Mouse (Mus musculus) midbrain, postnatal 0 days (tissue): ENCODE measurements around the gene Tmem115. TPM values are rescaled to one million over a fixed set of nuclear protein-coding genes. Genes with fewer than 3 reads are reported as not detected.

Experiments used
- ATAC-seq: fragments of 200-750 bp; cut with Nextera tagmentation; 2 replicates; pipeline ENCODE4 v1.8.0; 2017; ENCODE audit warnings: moderate number of reproducible peaks, mild to moderate bottlenecking, moderate TSS enrichment, moderate library complexity; ENCODE audit not compliant: low FRiP score
- DNase-seq: peaks from one replicate; pipeline ENCODE4 v3.0.0-alpha.2; 2015; ENCODE audit warnings: low spot score
- H3K27ac ChIP-seq: fragments of 300-500 bp; sonication (generic); 2 replicates; pipeline ENCODE4 v1.5.1; 2014; ENCODE audit warnings: low read depth, mild to moderate bottlenecking, low read length, mixed read lengths
- H3K27me3 ChIP-seq: fragments of 300-500 bp; sonication (generic); 2 replicates; pipeline ENCODE4 v1.6.1; 2014; ENCODE audit warnings: low read length, control low read depth, mixed read lengths; ENCODE audit not compliant: insufficient read depth
- H3K36me3 ChIP-seq: fragments of 300-500 bp; sonication (generic); 2 replicates; pipeline ENCODE4 v1.6.1; 2014; ENCODE audit warnings: low read length, control low read depth, mixed read lengths; ENCODE audit not compliant: insufficient read depth
- H3K4me1 ChIP-seq: fragments of 300-500 bp; sonication (generic); 2 replicates; pipeline ENCODE4 v1.6.1; 2014; ENCODE audit warnings: mild to moderate bottlenecking, control low read depth, antibody characterized with exemption, low read length, mixed read lengths; ENCODE audit not compliant: insufficient read depth
- H3K4me2 ChIP-seq: fragments of 300-500 bp; sonication (generic); 2 replicates; pipeline ENCODE4 v1.6.1; 2014; ENCODE audit warnings: low read depth, mild to moderate bottlenecking, low read length, mixed read lengths; ENCODE audit not compliant: poor library complexity, severe bottlenecking
- H3K4me3 ChIP-seq: fragments of 300-500 bp; sonication (generic); 2 replicates; pipeline ENCODE4 v1.5.1; 2014; ENCODE audit warnings: low read depth, mild to moderate bottlenecking, low read length, moderate library complexity
- H3K9ac ChIP-seq: fragments of 300-500 bp; sonication (generic); replicated peaks from 2 replicates; pipeline ENCODE4 v1.6.1; 2014; ENCODE audit warnings: mild to moderate bottlenecking, low read length, moderate library complexity, mixed read lengths; ENCODE audit not compliant: poor library complexity, severe bottlenecking
- H3K9me3 ChIP-seq: fragments of 300-500 bp; sonication (generic); 2 replicates; pipeline ENCODE4 v1.6.1; 2016; ENCODE audit warnings: low read length, control low read depth
- CTCF ChIP-seq: IDR thresholded peaks from 2 replicates; pipeline ENCODE4 v1.5.1; 2016; ENCODE audit warnings: antibody characterized with exemption, mild to moderate bottlenecking
- WGBS: fragments of 180-500 bp; shearing (Covaris S2); extraction: QIAGEN DNeasy Blood & Tissue Kit; methylation state at CpG from one replicate; pipeline ENCODE4 v1.1.7; 2014; 5-methylcytosine and 5-hydroxymethylcytosine counted together
- polyA plus RNA-seq: library from polyadenylated mRNA; unstranded; fragments of >200 nt; fragmentation: Nextera tagmentation; extraction: Ambion mirVana; gene quantifications from 2 replicates; pipeline ENCODE4 v1.2.1, GENCODE M21; 2015
- total RNA-seq: library from RNA; depleted of rRNA; stranded (reverse); fragments of >200 nt; gene quantifications from 2 replicates; pipeline ENCODE4 v1.2.3, GENCODE M21; 2014

The Tmem115 gene
- total and polyA plus RNA-seq, 2 experiments from 2014 or later: 51.9 to 57.8 TPM

- Histone ChIP-seq H3K36me3 (peaks cover 13% of the 10 kb centered on the region; the same call in 1 of the 2 replicates), H3K4me3 (no peak overlapping the region), H3K9ac (no peak overlapping the region), H3K27ac (no peak overlapping the region), H3K9me3 (no peaks in the 10 kb centered on the region), H3K4me2 (no peak overlapping the region), H3K4me1 (no peaks in the 10 kb centered on the region), H3K27me3 (no peaks in the 10 kb centered on the region)
- TF ChIP-seq CTCF: peak; percentile 100
- 25% methylated on average over 14 of the region's 14 CpGs for WGBS
- DNase-seq: peak; percentile 87
- peak; percentile 66 for ATAC-seq
These were observed 19.3 kb upstream of the Tmem115 start for GRCm38 (mm10) chr9:107514303-107514955.

- TF ChIP-seq CTCF: no peak
- Histone ChIP-seq H3K9ac (no peak overlapping the region), H3K27me3 (peaks cover 5% of the 10 kb centered on the region; the same call in 1 of the 2 replicates), H3K27ac (no peak overlapping the region), H3K9me3 (no peaks in the 10 kb centered on the region), H3K4me2 (no peak overlapping the region), H3K4me3 (no peak overlapping the region), H3K36me3 (peaks cover 17% of the 10 kb centered on the region; the same call in 1 of the 2 replicates), H3K4me1 (peaks cover 3% of the 10 kb centered on the region; the same call in 1 of the 2 replicates)
- WGBS: 20% methylated on average over 6 of the region's 6 CpGs
- ATAC-seq: no peak
- no peak for DNase-seq
These were observed 13.4 kb upstream of the Tmem115 start for GRCm38 (mm10) chr9:107520331-107520730.

DNA sequence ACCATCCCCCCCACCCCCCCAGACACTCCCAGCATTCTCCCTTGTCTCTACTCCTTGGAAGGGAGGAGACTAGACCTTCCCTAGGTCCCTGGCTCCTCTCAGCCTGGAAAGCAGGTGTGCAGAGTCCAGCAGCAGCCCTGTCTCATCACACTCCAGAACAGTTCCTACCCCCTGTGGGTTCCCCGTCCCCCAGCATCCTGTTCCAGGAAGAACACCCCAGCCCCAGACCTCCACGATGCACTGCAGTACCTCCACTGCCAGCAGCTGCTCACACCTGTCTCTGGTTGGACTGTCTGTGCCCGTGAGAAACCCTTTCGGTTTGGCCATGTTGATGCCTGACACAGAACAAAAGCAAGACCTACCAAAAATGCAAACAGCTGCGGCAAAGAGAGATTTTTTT lies 12.6 kb upstream of the Tmem115 start:
- peak overlapping the region; percentile 38; the same call in 1 of the 2 replicates for H3K27ac ChIP-seq

DNA sequence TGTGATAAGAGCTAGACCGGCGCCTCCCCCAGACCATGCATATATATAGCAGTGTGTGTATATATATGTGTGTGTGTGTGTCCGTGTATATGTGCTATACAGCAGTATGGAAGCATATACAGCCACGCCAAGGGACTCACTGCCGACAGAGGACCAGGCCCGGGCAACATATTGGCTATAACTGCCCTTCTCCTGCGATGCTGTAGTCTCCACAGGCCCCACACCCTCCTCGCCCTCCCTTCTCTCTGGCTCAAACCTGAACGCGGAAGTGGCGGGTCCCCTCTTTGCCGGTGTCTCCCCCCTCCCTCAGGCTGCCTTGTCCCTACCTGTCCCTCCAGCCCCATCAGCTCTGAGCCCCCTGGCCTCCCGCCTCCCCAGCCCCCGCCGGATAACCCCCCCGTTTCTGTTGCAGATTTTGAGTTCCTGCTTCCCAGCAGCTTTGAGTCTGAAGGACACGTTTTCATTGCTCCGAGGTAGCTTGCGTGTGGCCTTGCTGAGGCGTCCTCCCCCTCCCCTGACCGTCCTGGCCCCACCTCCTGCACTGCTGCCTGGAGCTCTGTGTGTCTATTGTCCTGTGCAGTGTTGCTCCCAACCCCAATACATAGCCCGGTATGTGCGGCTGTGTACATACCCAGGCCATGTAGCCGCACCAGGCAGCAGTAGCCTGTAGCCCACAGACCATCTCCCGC lies 11.9 kb upstream of the Tmem115 start:
- no peaks in the 10 kb centered on the region for H3K9me3 ChIP-seq
- WGBS: 25% methylated on average over 24 of the region's 25 CpGs
- H3K27me3 ChIP-seq: peaks cover 5% of the 10 kb centered on the region; the same call in 1 of the 2 replicates
- ATAC-seq (no peak), DNase-seq (no peak)
- no peak overlapping the region for H3K4me3 ChIP-seq
- H3K4me1 ChIP-seq: peaks cover 3% of the 10 kb centered on the region; the same call in 1 of the 2 replicates
- H3K36me3 ChIP-seq: peaks cover 17% of the 10 kb centered on the region; the same call in 1 of the 2 replicates
- TF ChIP-seq CTCF: peak; percentile 14
- H3K9ac ChIP-seq: 0 out of 2 replicates have a peak overlapping the region, but pooled peaks have one; percentile 13
- H3K4me2 ChIP-seq: 0 out of 2 replicates have a peak overlapping the region, but pooled peaks have one; percentile 4
- no peak overlapping the region; the same call in 1 of the 2 replicates for H3K27ac ChIP-seq

More for the DNA sequence above, 12.6 kb upstream of the Tmem115 start:
- DNase-seq (no peak), ATAC-seq (no peak)
- Histone ChIP-seq H3K4me2 (no peak overlapping the region), H3K9me3 (no peaks in the 10 kb centered on the region), H3K4me3 (no peak overlapping the region), H3K4me1 (peaks cover 3% of the 10 kb centered on the region; the same call in 1 of the 2 replicates), H3K36me3 (peaks cover 17% of the 10 kb centered on the region; the same call in 1 of the 2 replicates), H3K9ac (no peak overlapping the region), H3K27me3 (peaks cover 5% of the 10 kb centered on the region; the same call in 1 of the 2 replicates)
- no peak for TF ChIP-seq CTCF
- 52% methylated on average over 5 of the region's 5 CpGs for WGBS

DNA sequence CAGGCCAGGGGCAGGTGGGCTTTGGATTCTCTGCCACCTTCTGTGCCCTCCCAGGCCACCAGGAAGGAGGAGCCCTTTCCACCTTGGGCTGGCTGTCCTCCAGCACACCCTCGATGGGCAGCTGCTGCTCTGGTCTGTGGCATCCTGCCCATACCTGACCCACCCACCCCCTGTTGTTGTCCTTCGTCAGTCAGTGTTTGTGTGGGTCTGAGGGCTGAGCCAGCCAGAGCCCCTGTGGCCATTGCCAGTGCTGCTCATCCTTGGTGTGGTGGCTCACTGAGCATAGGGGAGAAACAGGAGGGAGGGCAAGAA lies 11.4 kb upstream of the Tmem115 start:
- TF ChIP-seq CTCF: no peak
- H3K27ac ChIP-seq: no peak overlapping the region
- no peaks in the 10 kb centered on the region for H3K9me3 ChIP-seq
- H3K4me2 ChIP-seq: no peak overlapping the region
- peaks cover 12% of the 10 kb centered on the region; the same call in 1 of the 2 replicates for H3K36me3 ChIP-seq
- ATAC-seq: no peak
- WGBS: 38% methylated on average over 2 of the region's 2 CpGs
- DNase-seq: no peak
- peaks cover 3% of the 10 kb centered on the region; the same call in 1 of the 2 replicates for H3K4me1 ChIP-seq
- H3K4me3 ChIP-seq: no peak overlapping the region
- peaks cover 5% of the 10 kb centered on the region; the same call in 1 of the 2 replicates for H3K27me3 ChIP-seq
- no peak overlapping the region for H3K9ac ChIP-seq
